Mouse (Mus musculus) midbrain, embryonic 11.5 days (tissue): Measurements from ENCODE around the gene Cnga3. TPM values are rescaled to one million over a fixed set of nuclear protein-coding genes. Genes with fewer than 3 reads are reported as not detected.

ENCODE experiments used
- ATAC-seq: fragments of 200-750 bp; cut with Nextera tagmentation; 2 replicates; pipeline ENCODE4 v1.8.0; 2017; ENCODE audit warnings: moderate TSS enrichment, moderate library complexity; ENCODE audit not compliant: low FRiP score
- DNase-seq: peaks from one replicate; pipeline ENCODE4 v3.0.0; 2015; ENCODE audit warnings: low spot score; ENCODE audit errors: missing footprints
- H3K27ac ChIP-seq: fragments of 300-500 bp; sonication (generic); 2 replicates; pipeline ENCODE4 v1.5.1; 2014; ENCODE audit warnings: low read depth, low read length
- H3K27me3 ChIP-seq: fragments of 300-500 bp; sonication (generic); 2 replicates; pipeline ENCODE4 v1.6.1; 2014; ENCODE audit warnings: mild to moderate bottlenecking, low read length, moderate library complexity, mixed read lengths; ENCODE audit not compliant: control insufficient read depth, insufficient read depth
- H3K36me3 ChIP-seq: fragments of 300-500 bp; sonication (generic); 2 replicates; pipeline ENCODE4 v1.6.1; 2014; ENCODE audit warnings: mild to moderate bottlenecking, low read length, moderate library complexity, mixed read lengths; ENCODE audit not compliant: control insufficient read depth, insufficient read depth
- H3K4me1 ChIP-seq: fragments of 300-500 bp; sonication (generic); 2 replicates; pipeline ENCODE4 v1.6.1; 2014; ENCODE audit warnings: low read length; ENCODE audit not compliant: control insufficient read depth, insufficient read depth
- H3K4me2 ChIP-seq: fragments of 300-500 bp; sonication (generic); 2 replicates; pipeline ENCODE4 v1.6.1; 2014; ENCODE audit warnings: mild to moderate bottlenecking, moderate library complexity
- H3K4me3 ChIP-seq: fragments of 300-500 bp; sonication (generic); 2 replicates; pipeline ENCODE4 v1.5.1; 2014; ENCODE audit warnings: low read depth, low read length
- H3K9ac ChIP-seq: fragments of 300-500 bp; sonication (generic); 2 replicates; pipeline ENCODE4 v1.6.1; 2014; ENCODE audit warnings: low read length
- H3K9me3 ChIP-seq: fragments of 300-500 bp; sonication (generic); 2 replicates; pipeline ENCODE4 v1.6.1; 2016; ENCODE audit warnings: low read length; ENCODE audit not compliant: control insufficient read depth
- WGBS: fragments of 180-500 bp; shearing (Covaris S2); extraction: QIAGEN DNeasy Blood & Tissue Kit; methylation state at CpG from one replicate; pipeline ENCODE4 v1.1.7; 2014; 5-methylcytosine and 5-hydroxymethylcytosine counted together
- polyA plus RNA-seq: library from polyadenylated mRNA; unstranded; fragments of >200 nt; fragmentation: Nextera tagmentation; extraction: Ambion mirVana; gene quantifications from 2 replicates; pipeline ENCODE4 v1.2.1, GENCODE M21; 2014

The Cnga3 gene
- polyA plus RNA-seq, 1 experiment from 2014 or later = not detected

GRCm38 (mm10) chr1:37248406-37248805, 34.2 kb downstream of the Cnga3 start:
- WGBS = 64% methylated on average over 2 of the region's 2 CpGs
- H3K4me3 ChIP-seq = no peak overlapping the region
- no peak overlapping the region for H3K4me2 ChIP-seq
- no peaks in the 10 kb centered on the region for H3K9me3 ChIP-seq
- H3K27ac ChIP-seq = no peak overlapping the region
- H3K27me3 ChIP-seq = no peaks in the 10 kb centered on the region
- H3K9ac ChIP-seq = no peak overlapping the region
- H3K36me3 ChIP-seq = no peaks in the 10 kb centered on the region
- ATAC-seq = no peak
- no peaks in the 10 kb centered on the region for H3K4me1 ChIP-seq
- DNase-seq = no peak

DNA sequence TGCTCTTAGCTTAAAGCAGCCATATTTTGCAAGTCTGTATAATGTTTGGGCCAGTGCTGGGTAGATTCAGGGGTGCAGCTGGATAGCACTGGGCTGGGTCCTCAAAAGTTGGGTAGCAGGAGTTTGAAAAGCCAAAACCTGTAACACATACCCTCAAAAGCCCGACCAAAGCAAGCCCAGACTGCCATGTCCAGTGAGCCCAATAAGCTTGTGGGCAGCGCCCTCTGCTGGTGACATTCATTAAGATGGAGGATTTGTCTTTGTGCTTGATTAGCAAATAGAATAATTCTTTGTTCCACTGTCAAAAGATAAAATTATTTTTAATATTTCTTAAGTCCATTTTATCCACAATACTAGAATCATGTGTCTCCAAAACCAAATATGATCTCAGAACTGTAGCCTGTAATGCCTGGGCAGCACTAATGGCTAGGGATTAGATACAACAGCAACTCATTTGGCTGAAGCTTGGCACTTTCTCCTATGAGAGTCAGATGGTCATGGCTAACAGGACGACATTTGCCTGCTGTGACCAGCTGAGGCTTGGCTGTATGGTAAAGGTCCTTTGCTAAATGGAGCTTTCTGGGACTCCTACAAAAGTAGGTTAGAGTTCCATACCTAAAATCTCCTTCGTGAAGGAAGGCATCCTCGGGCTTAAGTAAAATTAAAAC, 36.5 kb downstream of the Cnga3 start:
- DNase-seq = peak; percentile 98
- 0 out of 2 replicates have a peak, but pooled peaks have one; percentile 65 for ATAC-seq
- no peaks in the 10 kb centered on the region for H3K9me3 ChIP-seq
- no peak overlapping the region for H3K4me3 ChIP-seq
- no peak overlapping the region for H3K4me2 ChIP-seq
- no peak overlapping the region for H3K27ac ChIP-seq
- no peaks in the 10 kb centered on the region for H3K36me3 ChIP-seq
- no peaks in the 10 kb centered on the region for H3K27me3 ChIP-seq
- no peaks in the 10 kb centered on the region for H3K4me1 ChIP-seq
- H3K9ac ChIP-seq = no peak overlapping the region
- 44% methylated on average over 5 of the region's 5 CpGs for whole genome bisulfite sequencing

DNA sequence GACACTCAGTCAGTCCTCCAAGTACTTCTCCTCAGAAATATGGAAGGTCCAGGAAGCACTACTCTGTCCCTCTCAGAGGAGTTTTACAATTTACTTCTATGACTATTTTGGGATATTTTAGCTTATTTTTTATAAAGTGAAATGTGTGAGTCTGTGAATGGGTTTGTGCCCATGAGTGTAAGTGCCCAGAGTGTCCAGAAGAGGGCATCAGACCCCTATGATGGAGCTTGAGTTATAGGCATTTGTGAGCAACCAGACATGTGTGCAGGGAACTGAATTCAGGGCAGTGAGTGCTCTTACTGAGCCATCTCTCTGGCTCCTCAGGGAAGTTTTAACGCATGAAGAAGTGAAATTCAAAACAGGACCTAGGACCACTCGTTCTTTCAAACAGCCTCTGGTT, 44.2 kb downstream of the Cnga3 start:
- H3K36me3 ChIP-seq = no peaks in the 10 kb centered on the region
- 91% methylated on average over 2 of the region's 2 CpGs for WGBS
- no peak overlapping the region for H3K4me3 ChIP-seq
- no peaks in the 10 kb centered on the region for H3K27me3 ChIP-seq
- H3K9ac ChIP-seq = no peak overlapping the region
- H3K4me1 ChIP-seq = no peaks in the 10 kb centered on the region
- no peak for ATAC-seq
- no peak overlapping the region for H3K4me2 ChIP-seq
- H3K27ac ChIP-seq = no peak overlapping the region
- DNase-seq = no peak
- H3K9me3 ChIP-seq = no peaks in the 10 kb centered on the region

DNA sequence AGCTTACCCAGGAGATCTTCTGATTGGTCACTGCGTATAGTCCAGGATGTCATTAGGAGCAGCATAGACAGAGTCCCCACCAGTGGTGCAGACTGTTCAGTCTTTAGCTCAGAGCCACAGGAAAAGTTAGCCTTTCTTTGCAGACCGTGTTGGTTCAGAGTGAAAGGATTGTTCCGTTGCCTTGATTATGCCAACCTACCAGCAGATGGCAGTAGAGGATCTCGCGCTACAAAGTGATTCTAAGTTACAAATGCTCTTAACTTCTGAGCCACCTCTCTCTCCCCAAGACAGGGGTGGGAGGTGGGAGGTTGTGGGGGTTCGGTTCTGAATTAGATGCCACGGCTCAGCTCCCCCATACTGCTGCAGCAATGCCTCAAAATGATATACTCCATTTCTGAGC, 58.2 kb downstream of the Cnga3 start:
- no peak overlapping the region for H3K4me2 ChIP-seq

DNA sequence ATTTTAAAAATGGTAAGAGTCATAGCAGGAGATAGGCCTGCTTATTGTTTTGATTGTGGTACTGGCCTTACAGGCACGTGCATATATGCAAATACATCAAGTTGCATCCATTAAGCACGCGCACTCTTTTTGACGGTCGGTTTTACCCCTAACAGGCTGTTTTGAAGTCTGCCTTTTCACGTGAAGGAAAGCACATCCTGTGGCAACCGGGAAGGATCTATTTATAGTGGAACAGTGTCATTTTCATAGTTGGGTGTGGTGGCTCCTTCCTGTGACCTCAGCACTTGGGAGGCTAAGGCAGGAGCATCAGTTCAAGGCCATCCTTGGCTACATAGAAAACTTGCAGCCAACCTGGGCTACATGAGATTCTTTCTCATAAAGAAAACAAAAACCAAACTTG, 72.3 kb downstream of the Cnga3 start:
- H3K4me1 ChIP-seq = no peaks in the 10 kb centered on the region
- WGBS = 77% methylated on average over 7 of the region's 7 CpGs
- H3K36me3 ChIP-seq = no peaks in the 10 kb centered on the region
- H3K4me2 ChIP-seq = no peak overlapping the region
- no peak for ATAC-seq
- DNase-seq = no peak
- H3K27ac ChIP-seq = no peak overlapping the region
- no peaks in the 10 kb centered on the region for H3K27me3 ChIP-seq
- no peak overlapping the region for H3K4me3 ChIP-seq
- no peaks in the 10 kb centered on the region for H3K9me3 ChIP-seq
- no peak overlapping the region for H3K9ac ChIP-seq

More for the DNA sequence above, 58.2 kb downstream of the Cnga3 start:
- DNase-seq = peak; percentile 94
- Histone ChIP-seq H3K36me3 (no peaks in the 10 kb centered on the region), H3K27me3 (no peaks in the 10 kb centered on the region), H3K27ac (no peak overlapping the region), H3K9ac (no peak overlapping the region), H3K9me3 (no peaks in the 10 kb centered on the region), H3K4me1 (no peaks in the 10 kb centered on the region), H3K4me3 (no peak overlapping the region)
- 0 out of 2 replicates have a peak, but pooled peaks have one; percentile 33 for ATAC-seq
- WGBS = 9% methylated on average over 7 of the region's 7 CpGs

DNA sequence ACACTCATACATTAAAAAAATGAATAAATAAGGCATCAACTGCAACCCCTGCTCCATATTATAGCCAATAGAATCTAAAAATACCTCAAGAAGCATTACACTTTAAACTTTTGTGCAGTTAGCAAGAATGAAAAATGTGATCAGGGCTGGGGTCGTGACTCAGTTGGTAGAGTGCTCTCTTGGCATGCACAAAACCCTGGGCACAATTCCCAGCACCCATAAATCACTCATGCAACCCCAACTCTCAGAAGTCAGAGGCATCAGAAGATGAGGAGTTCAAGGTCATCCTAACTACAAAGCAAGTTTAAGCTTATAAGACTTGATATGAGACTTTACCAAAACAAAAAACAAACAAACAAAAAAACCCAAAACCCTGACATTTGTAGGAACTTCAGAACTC, 73.5 kb downstream of the Cnga3 start:
- Histone ChIP-seq H3K27ac (no peak overlapping the region), H3K4me2 (no peak overlapping the region), H3K4me3 (no peak overlapping the region), H3K4me1 (no peaks in the 10 kb centered on the region), H3K9me3 (no peaks in the 10 kb centered on the region), H3K36me3 (no peaks in the 10 kb centered on the region), H3K9ac (no peak overlapping the region), H3K27me3 (no peaks in the 10 kb centered on the region)
- no peak for ATAC-seq
- DNase-seq = no peak
- 86% methylated on average over 1 of the region's 1 CpGs for WGBS

DNA sequence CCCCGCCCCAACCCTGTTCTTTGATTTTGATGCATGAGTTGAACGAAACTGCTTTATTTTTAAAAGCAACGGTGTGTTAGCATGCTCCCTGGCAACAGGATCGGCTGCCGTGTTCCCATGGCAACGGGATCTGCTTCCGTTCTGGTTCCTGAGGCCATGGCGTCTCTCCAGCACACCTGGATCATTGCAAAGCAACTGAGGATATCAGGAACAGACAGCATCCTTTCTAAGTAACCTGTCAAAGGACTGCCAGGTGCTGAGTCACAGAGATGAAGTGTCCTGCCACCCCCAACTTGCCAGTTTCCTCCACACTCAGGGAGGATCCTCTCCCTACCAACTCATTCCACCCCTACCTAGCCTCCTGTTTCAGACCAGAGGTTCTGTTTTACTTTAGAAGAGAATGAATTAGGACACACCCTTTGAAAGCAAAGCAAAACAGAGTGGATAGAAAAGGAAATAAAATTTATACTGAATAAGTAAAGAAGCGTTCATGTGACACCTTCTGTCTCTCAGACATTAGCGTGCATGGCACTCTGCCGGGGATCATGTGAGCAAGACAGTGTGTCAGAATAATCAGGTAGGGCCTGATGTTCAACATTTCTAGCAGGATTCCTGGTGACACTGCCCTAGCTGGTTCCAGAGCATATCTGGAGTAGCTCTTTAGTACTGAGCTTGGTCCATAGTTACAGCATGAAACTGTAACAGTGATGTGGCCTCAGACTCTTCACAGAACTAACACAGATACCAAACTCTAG, 74.1 kb downstream of the Cnga3 start:
- Histone ChIP-seq H3K36me3 (no peaks in the 10 kb centered on the region), H3K4me1 (no peaks in the 10 kb centered on the region), H3K27ac (no peak overlapping the region), H3K27me3 (no peaks in the 10 kb centered on the region), H3K4me3 (no peak overlapping the region), H3K9me3 (no peaks in the 10 kb centered on the region), H3K9ac (no peak overlapping the region), H3K4me2 (no peak overlapping the region)
- 70% methylated on average over 11 of the region's 11 CpGs for WGBS
- ATAC-seq (no peak), DNase-seq (no peak)

- H3K36me3 ChIP-seq = no peaks in the 10 kb centered on the region
- no peak overlapping the region for H3K4me2 ChIP-seq
- no peak for DNase-seq
- no peak overlapping the region for H3K27ac ChIP-seq
- H3K27me3 ChIP-seq = no peaks in the 10 kb centered on the region
- no peaks in the 10 kb centered on the region for H3K9me3 ChIP-seq
- no peak overlapping the region for H3K9ac ChIP-seq
- no peaks in the 10 kb centered on the region for H3K4me1 ChIP-seq
- no peak for ATAC-seq
- 92% methylated on average over 7 of the region's 7 CpGs for WGBS
- H3K4me3 ChIP-seq = no peak overlapping the region
These were observed 74.7 kb downstream of the Cnga3 start for GRCm38 (mm10) chr1:37288941-37289340.

DNA sequence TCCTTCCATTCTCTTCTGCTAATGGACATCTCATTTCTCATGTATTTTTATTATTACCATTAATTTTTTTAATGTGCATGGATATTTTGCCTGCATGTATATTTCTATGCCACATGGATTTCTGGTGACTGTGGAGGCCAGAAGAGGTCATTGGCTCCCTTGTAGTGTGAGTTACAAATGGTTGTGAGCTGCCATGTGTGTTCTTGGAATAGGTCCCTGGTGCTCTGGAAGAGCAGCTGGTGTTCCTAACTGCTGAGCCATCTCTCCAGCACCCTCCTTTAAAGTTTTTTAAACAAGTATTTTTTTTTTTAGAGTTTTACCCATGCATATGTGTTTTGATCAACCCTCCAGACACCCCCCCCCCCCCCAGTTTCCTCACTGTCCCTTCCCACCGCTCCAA, 82.2 kb downstream of the Cnga3 start:
- no peak overlapping the region for H3K9ac ChIP-seq
- ATAC-seq = no peak
- H3K4me1 ChIP-seq = peaks cover 7% of the 10 kb centered on the region; the same call in 1 of the 2 replicates
- H3K36me3 ChIP-seq = no peaks in the 10 kb centered on the region
- no peak overlapping the region for H3K4me3 ChIP-seq
- WGBS = 45% methylated on average over 1 of the region's 1 CpGs
- no peak for DNase-seq
- H3K4me2 ChIP-seq = no peak overlapping the region
- no peaks in the 10 kb centered on the region for H3K27me3 ChIP-seq
- H3K27ac ChIP-seq = no peak overlapping the region
- H3K9me3 ChIP-seq = no peaks in the 10 kb centered on the region
